Mouse (Mus musculus): ENCODE data around the gene Leng8.

DNA sequence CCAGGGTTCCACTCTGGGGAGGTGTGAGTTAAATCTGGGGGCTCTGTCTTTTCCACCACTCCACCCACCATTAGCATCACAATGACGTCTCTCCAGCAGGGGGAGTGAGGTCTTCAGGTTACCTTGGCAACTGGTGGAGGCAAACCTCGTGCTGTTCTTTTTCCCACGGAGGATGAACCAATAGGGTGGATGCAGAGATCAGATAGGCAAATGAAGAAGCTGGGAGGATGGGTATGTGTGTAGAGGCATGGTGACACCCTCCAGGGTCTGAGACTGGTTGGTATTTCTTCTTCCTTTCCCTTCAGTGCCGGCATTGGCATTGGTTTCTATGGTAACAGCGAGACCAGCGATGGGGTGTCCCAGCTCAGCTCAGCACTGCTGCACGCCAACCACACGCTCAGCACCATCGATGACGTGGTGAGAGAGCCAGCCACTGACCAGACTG, 12.5 kb upstream of the Leng8 start:
- TF ChIP-seq POLR2A (IDR thresholded peaks at IDR 0.05; ENCODE audit: low read depth, low read length) (no peak), CTCF (IDR thresholded peaks at IDR 0.05; ENCODE audit: extremely low read depth, insufficient read length, insufficient replicate concordance, low read depth, low read length) (no peak)
